Mouse (Mus musculus) pancreas, adult 10 weeks (tissue): ENCODE measurements around the gene Ncoa3. TPM values are rescaled to one million over a fixed set of nuclear protein-coding genes. Genes with fewer than 3 reads are reported as not detected.

Experiments
- polyA plus RNA-seq: library from polyadenylated mRNA; stranded (reverse); fragments of 350-450 nt; fragmentation: Illumina TruSeq; extraction: RNeasy Lipid Tissue Mini Kit (QIAGEN cat#74804); gene quantifications from one replicate; pipeline ENCODE4 v1.2.3, GENCODE M21; 2015; ENCODE audit warnings: low read depth, low replicate concordance; ENCODE audit not compliant: insufficient read depth

Gene Ncoa3
- 7.1 TPM for polyA plus RNA-seq

GRCm38 (mm10) chr2:165992270-165993172 lies at the start of gene Ncoa3:
Gene Ncoa3, plus strand, starts transcription at chr2:165992636.

Other genes starting within 250 kb of the Ncoa3 start
- gene Zmynd8, start 93.6 kb upstream of the Ncoa3 start, polyA plus RNA-seq = 8.7 TPM
- gene Sulf2, start 163.0 kb downstream of the Ncoa3 start, polyA plus RNA-seq = 11.3 TPM